Mouse (Mus musculus): Measurements from ENCODE around the gene Lhx5. TPM values are rescaled to one million over a fixed set of nuclear protein-coding genes. Genes with fewer than 3 reads are reported as not detected.

The Lhx5 gene
- polyA plus RNA-seq, 2 experiments, result 0.05 TPM; not detected in 1

GRCm38 (mm10) chr5:120483399-120483798 is 51.9 kb downstream of the Lhx5 start:
- Histone ChIP-seq H3K27me3 (ENCODE audit: control insufficient read depth, insufficient read depth, low read length) (no peaks in the 10 kb centered on the region), H3K4me2 (replicated peaks; ENCODE audit: low read depth, low read length, severe bottlenecking) (no peak overlapping the region), H3K9me3 (ENCODE audit: control insufficient read depth, low read length) (no peaks in the 10 kb centered on the region), H3K9ac (ENCODE audit: low read depth, low read length, severe bottlenecking) (no peak overlapping the region), H3K27ac (replicated peaks; ENCODE audit: low read depth, low read length) (no peak overlapping the region), H3K4me3 (replicated peaks; ENCODE audit: low read length) (no peak overlapping the region), H3K36me3 (ENCODE audit: control insufficient read depth, insufficient read depth, low read length) (peaks cover 48% of the 10 kb centered on the region), H3K4me1 (ENCODE audit: control insufficient read depth, insufficient read depth, low read length) (no peaks in the 10 kb centered on the region)
- TF ChIP-seq POLR2A (IDR thresholded peaks at IDR 0.05; ENCODE audit: borderline replicate concordance, extremely low read depth, insufficient read depth, insufficient read length), result no peak
- DNase-seq (ENCODE audit: low spot score) (no peak), ATAC-seq (ENCODE audit: low FRiP score, low read depth) (no peak)
- 90% methylated on average over 19 of the region's 19 CpGs for WGBS

- no peak overlapping the region for H3K27ac ChIP-seq (replicated peaks; ENCODE audit: low read depth, low read length)
- no peak overlapping the region for H3K4me3 ChIP-seq (replicated peaks; ENCODE audit: low read length)
- ATAC-seq (ENCODE audit: low FRiP score, low read depth) (no peak), DNase-seq (ENCODE audit: low spot score) (no peak)
- no peak for TF ChIP-seq POLR2A (IDR thresholded peaks at IDR 0.05; ENCODE audit: borderline replicate concordance, extremely low read depth, insufficient read depth, insufficient read length)
- no peaks in the 10 kb centered on the region for H3K27me3 ChIP-seq (ENCODE audit: control insufficient read depth, insufficient read depth, low read length)
- no peaks in the 10 kb centered on the region for H3K4me1 ChIP-seq (ENCODE audit: control insufficient read depth, insufficient read depth, low read length)
- no peak overlapping the region for H3K4me2 ChIP-seq (replicated peaks; ENCODE audit: low read depth, low read length, severe bottlenecking)
- no peaks in the 10 kb centered on the region for H3K9me3 ChIP-seq (ENCODE audit: control insufficient read depth, low read length)
- no peak overlapping the region for H3K9ac ChIP-seq (ENCODE audit: low read depth, low read length, severe bottlenecking)
- peaks cover 63% of the 10 kb centered on the region for H3K36me3 ChIP-seq (ENCODE audit: control insufficient read depth, insufficient read depth, low read length)
- WGBS, result 83% methylated on average over 8 of the region's 8 CpGs
These were observed 56.3 kb downstream of the Lhx5 start for GRCm38 (mm10) chr5:120487844-120488243.

- no peak for TF ChIP-seq POLR2A (IDR thresholded peaks at IDR 0.05; ENCODE audit: borderline replicate concordance, extremely low read depth, insufficient read depth, insufficient read length)
- Histone ChIP-seq H3K9me3 (ENCODE audit: control insufficient read depth, low read length) (no peaks in the 10 kb centered on the region), H3K36me3 (ENCODE audit: control insufficient read depth, insufficient read depth, low read length) (peaks cover 51% of the 10 kb centered on the region), H3K27me3 (ENCODE audit: control insufficient read depth, insufficient read depth, low read length) (no peaks in the 10 kb centered on the region), H3K4me1 (ENCODE audit: control insufficient read depth, insufficient read depth, low read length) (no peaks in the 10 kb centered on the region), H3K27ac (replicated peaks; ENCODE audit: low read depth, low read length) (no peak overlapping the region), H3K4me2 (replicated peaks; ENCODE audit: low read depth, low read length, severe bottlenecking) (no peak overlapping the region), H3K9ac (ENCODE audit: low read depth, low read length, severe bottlenecking) (no peak overlapping the region), H3K4me3 (replicated peaks; ENCODE audit: low read length) (no peak overlapping the region)
- whole genome bisulfite sequencing, result 79% methylated on average over 8 of the region's 8 CpGs
- ATAC-seq (ENCODE audit: low FRiP score, low read depth) (no peak), DNase-seq (ENCODE audit: low spot score) (no peak)
These were observed 59.2 kb downstream of the Lhx5 start for GRCm38 (mm10) chr5:120490679-120491192.

Other genes with a start within 250 kb of the Lhx5 start
- gene Sdsl, start 41.1 kb downstream of the Lhx5 start, polyA plus RNA-seq (2012; rRNA removed), result 1.2 and 1.3 TPM in 2 replicates
- gene Sdsl, start 41.1 kb downstream of the Lhx5 start, polyA plus RNA-seq (2014; fragmentation: Nextera tagmentation; extraction: Ambion mirVana), result 0.61 and 1.2 TPM in 2 replicates
- gene Sds, start 44.8 kb downstream of the Lhx5 start, polyA plus RNA-seq (2012; rRNA removed), result 0.10 and 0.36 TPM in 2 replicates
- not detected in 2 replicates for gene Sds, start 44.8 kb downstream of the Lhx5 start, polyA plus RNA-seq (2014; fragmentation: Nextera tagmentation; extraction: Ambion mirVana)
- gene Plbd2, start 71.9 kb downstream of the Lhx5 start, polyA plus RNA-seq (2012; rRNA removed), result 33.9 and 44.6 TPM in 2 replicates
- gene Plbd2, start 71.9 kb downstream of the Lhx5 start, polyA plus RNA-seq (2014; fragmentation: Nextera tagmentation; extraction: Ambion mirVana), result 51.6 and 54.0 TPM in 2 replicates
- 13.2 and 15.4 TPM in 2 replicates for gene Slc8b1, start 79.5 kb downstream of the Lhx5 start, polyA plus RNA-seq (2012; rRNA removed)
- 3.7 and 5.6 TPM in 2 replicates for gene Slc8b1, start 79.5 kb downstream of the Lhx5 start, polyA plus RNA-seq (2014; fragmentation: Nextera tagmentation; extraction: Ambion mirVana)
- gene Tpcn1, start 157.0 kb downstream of the Lhx5 start, polyA plus RNA-seq (2012; rRNA removed), result 47.1 and 64.9 TPM in 2 replicates
- 24.3 and 25.2 TPM in 2 replicates for gene Tpcn1, start 157.0 kb downstream of the Lhx5 start, polyA plus RNA-seq (2014; fragmentation: Nextera tagmentation; extraction: Ambion mirVana)
- gene Iqcd, start 157.3 kb downstream of the Lhx5 start, polyA plus RNA-seq (2012; rRNA removed), result 0.90 and 1.4 TPM in 2 replicates
- 0.12 and 0.43 TPM in 2 replicates for gene Iqcd, start 157.3 kb downstream of the Lhx5 start, polyA plus RNA-seq (2014; fragmentation: Nextera tagmentation; extraction: Ambion mirVana)
- gene Rita1, start 180.9 kb downstream of the Lhx5 start, polyA plus RNA-seq (2012; rRNA removed), result 25.4 TPM in 2 replicates
- gene Rita1, start 180.9 kb downstream of the Lhx5 start, polyA plus RNA-seq (2014; fragmentation: Nextera tagmentation; extraction: Ambion mirVana), result 10.2 and 11.6 TPM in 2 replicates
- gene Ddx54, start 181.0 kb downstream of the Lhx5 start, polyA plus RNA-seq (2012; rRNA removed), result 36.1 and 42.1 TPM in 2 replicates
- gene Ddx54, start 181.0 kb downstream of the Lhx5 start, polyA plus RNA-seq (2014; fragmentation: Nextera tagmentation; extraction: Ambion mirVana), result 34.1 and 35.1 TPM in 2 replicates
- gene Cfap73, start 202.5 kb downstream of the Lhx5 start, polyA plus RNA-seq (2012; rRNA removed), result not detected in 2 replicates
- not detected in 2 replicates for gene Cfap73, start 202.5 kb downstream of the Lhx5 start, polyA plus RNA-seq (2014; fragmentation: Nextera tagmentation; extraction: Ambion mirVana)
- gene Rasal1, start 217.1 kb downstream of the Lhx5 start, polyA plus RNA-seq (2012; rRNA removed), result 0.19 and 0.32 TPM in 2 replicates
- 0.17 and 1.0 TPM in 2 replicates for gene Rasal1, start 217.1 kb downstream of the Lhx5 start, polyA plus RNA-seq (2014; fragmentation: Nextera tagmentation; extraction: Ambion mirVana)